Mouse (Mus musculus) frontal cortex, postnatal 14 days (tissue): ENCODE measurements around the gene Bnc2.

Source experiments
- DNase-seq, 2 experiments: peaks; one replicate each; pipeline ENCODE4 v3.0.0; 2022; ENCODE audit warnings: low spot score in 2 of 2

The Bnc2 gene

GRCm38 (mm10) chr4:84675171-84675973 lies at the start of gene Bnc2:
Bnc2 (minus strand) TSS chr4:84675275.
- DNase-seq: peak in 1 of 2 experiments; percentile 8

DNA sequence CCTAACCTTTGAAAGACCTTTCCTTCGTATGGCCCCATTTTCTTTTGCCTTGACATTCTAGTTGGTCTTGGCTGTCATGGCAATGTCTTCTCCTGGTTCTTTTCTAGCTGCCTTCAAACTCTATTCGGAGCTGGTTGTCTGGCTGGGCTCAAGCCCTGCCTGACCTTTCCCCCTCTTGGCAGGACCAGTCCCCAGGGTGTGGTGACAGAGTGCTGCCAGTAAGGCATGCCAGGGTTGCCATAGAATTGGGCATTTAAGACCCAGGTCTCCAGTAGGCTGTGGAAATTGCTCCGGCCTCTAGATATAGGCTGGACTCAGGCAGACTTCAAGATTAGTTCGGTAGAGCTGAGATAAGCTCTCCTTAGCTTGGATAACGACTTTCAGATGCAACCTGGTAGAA lies 32.9 kb upstream of the Bnc2 start:
- DNase-seq: no peak

DNA sequence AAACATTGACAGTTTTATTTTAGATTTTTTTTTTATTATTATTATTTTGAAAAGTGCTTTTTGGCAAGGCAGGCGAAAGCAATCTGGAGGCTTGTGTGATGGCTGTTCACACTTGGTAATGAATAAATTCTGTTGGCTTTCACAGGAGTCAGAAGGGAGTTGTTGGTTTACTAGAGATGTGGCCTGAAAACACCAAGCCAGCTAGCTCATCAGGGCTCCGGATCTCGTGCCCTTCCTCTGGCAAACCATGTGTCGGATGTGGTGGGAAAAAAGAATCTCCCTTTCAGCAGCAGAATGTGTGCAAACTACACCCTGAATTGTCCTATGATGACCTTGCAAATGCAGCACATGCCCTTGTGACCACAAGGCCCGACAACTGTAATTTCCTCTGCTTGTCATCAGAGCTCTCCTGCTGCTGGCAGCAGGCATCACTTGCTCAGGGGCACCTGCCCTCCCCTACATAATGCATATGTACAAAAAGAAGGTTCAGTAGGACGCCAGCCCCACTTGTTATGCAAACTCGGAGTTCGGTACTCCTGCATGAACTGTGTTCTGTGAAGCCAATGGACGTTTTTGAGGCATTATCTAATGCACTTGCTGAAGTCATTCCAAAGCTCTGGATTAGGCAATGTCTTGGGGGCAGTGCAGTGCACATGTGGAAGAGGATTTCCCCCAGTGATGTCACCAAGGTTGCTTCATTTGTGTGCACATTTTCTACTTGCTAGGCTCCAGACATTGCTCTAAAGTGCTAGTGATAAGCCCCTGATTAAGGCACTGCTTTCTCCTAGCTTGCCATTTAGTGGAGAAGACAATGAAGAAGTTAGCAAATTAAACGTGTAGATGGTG lies 10.7 kb upstream of the Bnc2 start:
- DNase-seq: no peak

DNA sequence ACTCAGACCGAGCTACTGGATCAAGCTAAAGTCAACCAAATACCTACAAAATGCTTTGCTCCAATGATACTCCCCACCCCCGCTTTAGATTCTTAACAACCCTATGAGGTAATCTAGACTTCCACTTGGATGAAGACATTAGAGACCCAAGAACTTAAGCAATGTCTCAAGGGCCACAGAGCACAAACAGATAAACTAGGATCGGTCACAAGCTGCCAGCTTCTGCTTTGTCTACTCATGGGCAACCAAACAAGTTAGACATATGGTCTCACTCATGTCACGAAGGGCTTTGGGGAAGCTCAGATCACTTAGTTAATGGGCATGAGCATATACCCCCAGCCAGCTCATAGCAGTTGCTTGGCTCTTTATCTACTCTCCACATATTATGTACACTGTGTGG lies 9.9 kb upstream of the Bnc2 start:
- DNase-seq: no peak

DNA sequence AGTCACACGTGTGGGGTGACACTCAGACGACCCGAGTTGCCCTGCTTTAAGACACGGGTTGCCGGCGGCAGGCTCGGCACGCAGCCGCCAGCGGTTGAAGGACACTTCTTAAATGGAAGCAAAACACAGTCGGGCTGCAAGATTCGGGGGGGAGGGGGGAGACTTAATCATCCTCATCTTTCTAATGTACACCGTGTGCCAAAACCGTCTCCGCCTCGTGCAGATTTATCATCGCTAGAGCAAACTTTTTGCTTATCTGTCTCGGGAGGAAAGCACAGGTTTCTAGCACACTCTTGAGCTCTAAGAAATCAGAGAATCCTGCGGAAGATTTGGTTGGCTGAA lies 870 bp upstream of the Bnc2 start:
- DNase-seq: no peak

DNA sequence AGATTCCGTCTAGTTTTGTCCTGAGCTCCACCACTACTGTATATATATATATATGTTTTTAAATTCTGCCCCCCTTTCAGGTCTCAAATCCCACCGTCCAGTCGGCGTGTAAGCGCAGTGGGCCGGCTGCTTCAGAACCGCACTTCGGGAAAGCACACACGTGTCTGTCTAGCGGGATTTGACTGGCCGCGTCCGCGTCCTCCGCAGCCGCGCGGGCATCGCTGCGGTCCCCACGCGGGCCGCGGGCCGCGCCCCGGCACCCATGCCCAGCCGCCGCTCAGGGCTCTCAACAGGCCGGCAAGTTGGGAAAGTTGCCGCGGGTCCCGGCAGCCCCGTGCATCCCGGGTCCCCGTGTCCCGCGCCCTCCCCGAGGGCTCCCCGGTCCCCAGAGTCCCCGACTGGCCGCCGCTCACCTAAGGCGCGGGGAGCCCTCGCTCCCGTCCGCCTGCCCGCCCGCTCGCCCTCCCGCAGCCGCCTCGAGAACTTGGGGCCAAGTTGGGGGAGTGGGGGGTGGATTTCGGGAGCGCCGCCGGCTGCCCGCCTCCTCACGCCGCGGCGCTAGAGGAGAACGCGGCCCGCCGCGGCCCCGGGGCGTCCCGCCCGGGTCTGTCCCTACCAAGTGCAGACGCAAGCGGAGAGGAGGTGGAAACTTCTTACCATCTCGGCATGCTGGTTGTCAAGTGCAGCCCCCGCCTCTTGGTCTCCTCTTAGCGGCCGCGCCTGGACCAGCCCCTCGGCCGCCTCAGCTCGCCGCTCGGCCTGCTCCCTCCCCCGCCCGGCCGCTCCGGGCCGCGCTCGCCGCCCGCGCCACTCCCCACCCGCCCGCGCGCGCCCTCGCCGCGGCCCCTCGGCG lies 531 bp downstream of the Bnc2 start:
- DNase-seq: no peak

- no peak for DNase-seq
Measured at GRCm38 (mm10) chr4:84673681-84674307, 1.3 kb downstream of the Bnc2 start.

GRCm38 (mm10) chr4:84672181-84672791 lies 2.8 kb downstream of the Bnc2 start:
- DNase-seq: no peak

DNA sequence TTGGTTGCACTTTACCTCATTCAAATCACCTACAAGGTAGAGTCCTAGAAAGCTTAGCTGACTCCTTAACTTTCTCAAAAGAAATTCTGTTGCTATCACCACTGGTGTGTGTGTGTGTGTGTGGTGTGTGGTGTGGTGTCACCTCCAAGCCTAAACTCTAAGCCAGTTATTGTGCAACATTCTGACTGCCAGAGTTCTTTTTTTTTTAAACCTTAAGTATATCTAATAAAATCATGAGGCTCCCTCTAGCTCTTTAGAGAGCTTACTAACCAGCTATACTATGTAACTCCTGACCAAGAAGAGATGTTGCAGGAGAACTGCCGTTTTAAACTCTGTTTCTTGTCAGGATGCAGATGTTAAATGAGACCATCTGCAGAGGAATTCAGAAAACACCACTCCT lies 4.1 kb downstream of the Bnc2 start:
- DNase-seq: no peak

DNA sequence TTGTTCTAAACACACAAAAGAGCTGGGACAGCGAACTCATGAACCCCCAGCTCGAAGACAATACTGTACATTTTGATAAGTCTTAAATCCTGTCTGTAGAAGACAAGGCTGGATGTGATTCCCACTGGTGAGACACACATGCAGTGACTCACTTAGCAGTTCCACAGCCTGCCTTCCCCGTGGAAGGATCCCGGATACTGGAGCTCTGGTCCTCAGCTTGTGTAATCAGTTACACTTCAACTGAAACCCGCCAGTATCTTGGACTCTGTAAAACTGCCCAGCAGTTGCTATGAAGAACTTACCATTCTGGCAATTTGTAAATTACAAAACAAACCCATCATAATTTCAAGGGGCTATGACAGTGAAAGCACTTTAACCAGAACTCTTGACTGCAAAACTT lies 5.4 kb downstream of the Bnc2 start:
- DNase-seq: no peak

DNA sequence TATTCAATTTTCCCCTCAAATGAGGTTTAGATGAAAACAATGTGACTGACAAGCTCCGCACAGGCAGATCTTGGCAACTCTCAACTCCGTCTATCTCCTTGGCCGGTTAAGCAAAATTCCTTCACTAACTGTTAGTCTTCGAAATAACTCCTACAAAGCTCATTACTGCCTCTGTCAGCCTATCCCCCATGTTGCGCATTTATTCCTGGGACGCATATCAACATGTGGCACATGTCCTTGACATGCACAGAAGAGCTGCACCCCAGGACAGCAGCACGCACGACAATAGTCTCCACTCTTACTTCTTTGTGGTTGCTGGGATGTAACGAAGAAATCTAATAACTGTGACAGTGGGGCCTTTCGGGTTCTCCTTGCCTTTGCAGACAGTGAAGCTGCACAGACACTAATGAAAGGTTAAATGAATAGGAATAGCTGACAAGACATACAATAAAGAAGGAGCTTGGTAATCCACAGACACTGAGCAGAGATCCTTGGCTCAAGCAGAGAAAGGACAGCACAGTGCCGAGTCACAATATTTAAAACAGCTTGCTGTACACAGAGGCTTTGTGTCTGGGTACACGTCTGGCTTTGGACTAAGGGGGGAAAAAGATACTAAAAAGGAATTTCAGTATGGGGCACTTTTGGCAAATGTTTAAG lies 6.0 kb downstream of the Bnc2 start:
- no peak for DNase-seq

- no peak for DNase-seq
Measured at GRCm38 (mm10) chr4:84668226-84668625, 6.8 kb downstream of the Bnc2 start.

GRCm38 (mm10) chr4:84662228-84663065 lies 12.6 kb downstream of the Bnc2 start:
- no peak for DNase-seq

GRCm38 (mm10) chr4:84661341-84661740 lies 13.7 kb downstream of the Bnc2 start:
- DNase-seq: no peak

GRCm38 (mm10) chr4:84651786-84652185 lies 23.3 kb downstream of the Bnc2 start:
- no peak for DNase-seq

DNA sequence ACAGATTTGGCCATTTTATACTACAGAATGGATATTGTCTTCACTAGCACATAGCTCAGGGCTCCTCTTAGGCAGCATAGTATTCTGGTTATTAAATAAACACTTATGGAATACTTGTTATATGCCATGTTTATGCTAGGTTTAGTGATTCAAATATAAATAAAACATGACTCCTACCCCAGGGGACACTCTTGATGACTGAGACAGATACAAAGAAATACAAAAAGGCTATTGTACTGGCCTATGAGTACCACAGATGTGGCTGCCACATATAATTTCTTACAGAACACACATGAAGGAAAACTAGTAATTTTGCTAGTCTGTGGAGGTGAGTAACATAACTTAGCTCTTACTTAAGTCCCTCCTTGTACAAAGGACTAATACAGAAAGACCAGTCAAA lies 28.5 kb downstream of the Bnc2 start:
- DNase-seq: no peak

DNA sequence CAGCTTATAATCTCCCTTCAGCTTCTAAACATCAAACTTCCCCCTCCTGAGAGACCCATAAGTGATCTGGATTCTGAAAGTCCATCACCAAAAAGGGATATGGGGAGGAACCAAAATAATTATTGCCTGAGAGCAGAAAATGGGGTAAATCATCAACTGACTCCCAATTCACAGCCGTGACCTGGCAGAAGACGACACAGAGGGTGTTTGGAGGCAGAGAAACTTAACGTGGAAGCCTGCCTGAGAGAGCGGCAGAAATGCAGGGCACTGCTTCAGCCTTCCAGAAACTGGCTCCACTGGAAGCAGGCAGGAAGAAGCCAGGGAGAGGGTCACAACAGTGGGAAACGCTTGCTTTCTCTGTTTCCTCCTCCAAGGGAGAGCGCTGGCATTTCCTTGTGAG lies 35.9 kb downstream of the Bnc2 start:
- DNase-seq: no peak

DNA sequence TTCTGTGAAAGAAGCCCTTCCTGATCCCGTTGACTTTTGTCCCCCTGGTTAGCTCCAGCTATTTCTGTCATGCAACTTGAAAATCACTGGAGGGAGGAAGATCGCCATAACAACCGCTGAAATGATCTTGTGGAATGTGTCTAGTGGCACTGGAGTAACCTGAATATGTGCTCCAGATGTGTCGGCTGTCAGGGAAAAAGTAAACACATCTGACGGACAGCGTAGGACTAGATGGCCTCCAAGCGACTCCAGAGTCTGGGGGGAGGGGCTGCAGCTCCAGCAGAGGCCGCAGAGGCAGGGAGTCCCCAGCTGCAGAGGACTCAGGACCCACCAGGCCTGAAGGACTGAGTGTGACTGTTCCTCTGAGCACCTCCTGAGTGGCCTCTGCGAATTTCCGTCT lies 37.4 kb downstream of the Bnc2 start:
- DNase-seq: no peak

DNA sequence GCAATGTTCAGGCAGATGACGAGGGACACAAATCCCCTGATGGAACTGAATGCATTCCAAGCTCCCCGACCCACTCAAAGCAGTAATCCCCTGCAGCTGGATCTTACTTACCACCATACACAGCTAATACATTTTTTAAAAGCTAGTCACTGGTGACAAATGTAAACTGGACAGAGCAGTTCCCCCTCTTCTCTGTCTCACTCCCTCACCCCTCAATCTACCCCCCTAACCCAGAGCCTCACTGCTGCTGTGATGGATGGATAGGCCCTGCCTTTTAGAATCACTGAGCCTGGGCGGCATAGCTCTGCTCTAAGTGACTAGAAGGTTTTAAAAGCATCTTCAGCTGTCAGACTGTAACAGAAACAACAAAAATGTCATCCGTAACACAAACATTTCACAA lies 40.3 kb downstream of the Bnc2 start:
- no peak for DNase-seq

GRCm38 (mm10) chr4:84633991-84634390 lies 41.1 kb downstream of the Bnc2 start:
- no peak for DNase-seq
